Mouse (Mus musculus) layer of hippocampus, postnatal 36 days (tissue): ENCODE data around the gene Mbtps1. TPM values are rescaled to one million over a fixed set of nuclear protein-coding genes. Genes with fewer than 3 reads are reported as not detected.

Source experiments
- DNase-seq, 2 experiments: peaks; one replicate each; pipeline ENCODE4 v3.0.0; 2022
- total RNA-seq, 2 experiments: library from RNA; stranded (reverse); gene quantifications; 2 replicates each; pipeline ENCODE4 v1.2.3; 2021

Gene Mbtps1
- 10 to 100 TPM; 70.3 to 74.6 TPM for total RNA-seq

- DNase-seq: peak; percentile 98 to 99
These were observed at the start of gene Mbtps1 for GRCm38 (mm10) chr8:119558603-119559401. TSS of gene Mbtps1 (minus strand) at chr8:119558735.

- DNase-seq: no peak
These were observed 47.7 kb upstream of the Mbtps1 start for GRCm38 (mm10) chr8:119606224-119606623.

GRCm38 (mm10) chr8:119604996-119605395, 46.5 kb upstream of the Mbtps1 start, which contains the start of gene Taf1c:
TSS of gene Taf1c (minus strand) at chr8:119605222.
- peak; percentile 87 for DNase-seq

GRCm38 (mm10) chr8:119604398-119604803, 45.9 kb upstream of the Mbtps1 start:
- no peak for DNase-seq

GRCm38 (mm10) chr8:119603771-119604170, 45.2 kb upstream of the Mbtps1 start:
- DNase-seq: no peak

GRCm38 (mm10) chr8:119591456-119591855, 32.9 kb upstream of the Mbtps1 start:
- DNase-seq: no peak

GRCm38 (mm10) chr8:119590348-119590747, 31.8 kb upstream of the Mbtps1 start:
- no peak for DNase-seq

- no peak for DNase-seq
These were observed 30.3 kb upstream of the Mbtps1 start for GRCm38 (mm10) chr8:119588844-119589243.

GRCm38 (mm10) chr8:119588321-119588720, 29.8 kb upstream of the Mbtps1 start:
- no peak for DNase-seq

- no peak for DNase-seq
These were observed 27.4 kb upstream of the Mbtps1 start for GRCm38 (mm10) chr8:119585901-119586300.

- DNase-seq: no peak
These were observed 22.1 kb upstream of the Mbtps1 start for GRCm38 (mm10) chr8:119580441-119581161.

GRCm38 (mm10) chr8:119579096-119579495, 20.6 kb upstream of the Mbtps1 start:
- DNase-seq: no peak

- DNase-seq: no peak
These were observed 16.8 kb upstream of the Mbtps1 start for GRCm38 (mm10) chr8:119575366-119575726.

GRCm38 (mm10) chr8:119574437-119575365, 16.2 kb upstream of the Mbtps1 start, which contains the start of the genes Hsdl1 and Dnaaf1:
TSS of gene Hsdl1 (minus strand) at chr8:119575183.
TSS of gene Dnaaf1 (plus strand) at chr8:119575235.
- peak; percentile 94 for DNase-seq

- DNase-seq: no peak
These were observed 13.9 kb upstream of the Mbtps1 start for GRCm38 (mm10) chr8:119572411-119572810.

GRCm38 (mm10) chr8:119571135-119571534, 12.6 kb upstream of the Mbtps1 start:
- DNase-seq: no peak

GRCm38 (mm10) chr8:119569881-119570280, 11.3 kb upstream of the Mbtps1 start:
- DNase-seq: no peak

- DNase-seq: no peak
These were observed 10.4 kb upstream of the Mbtps1 start for GRCm38 (mm10) chr8:119568951-119569350.

GRCm38 (mm10) chr8:119568251-119568650, 9.7 kb upstream of the Mbtps1 start:
- no peak for DNase-seq

- DNase-seq: no peak
These were observed 7.8 kb upstream of the Mbtps1 start for GRCm38 (mm10) chr8:119566367-119566766.

- DNase-seq: no peak
These were observed 5.3 kb upstream of the Mbtps1 start for GRCm38 (mm10) chr8:119563849-119564251.

- no peak for DNase-seq
These were observed 826 bp upstream of the Mbtps1 start for GRCm38 (mm10) chr8:119559402-119559720.
